Mouse (Mus musculus): ENCODE results near the gene Ehbp1. TPM values are rescaled to one million over a fixed set of nuclear protein-coding genes. Genes with fewer than 3 reads are reported as not detected.

Gene Ehbp1
- polyA plus RNA-seq, 1 experiment from 2014 or later: 9.6 TPM

GRCm38 (mm10) chr11:22347651-22348535 is 5.8 kb upstream of the Ehbp1 start:
- H3K27ac ChIP-seq: peak overlapping the region; percentile 86

DNA sequence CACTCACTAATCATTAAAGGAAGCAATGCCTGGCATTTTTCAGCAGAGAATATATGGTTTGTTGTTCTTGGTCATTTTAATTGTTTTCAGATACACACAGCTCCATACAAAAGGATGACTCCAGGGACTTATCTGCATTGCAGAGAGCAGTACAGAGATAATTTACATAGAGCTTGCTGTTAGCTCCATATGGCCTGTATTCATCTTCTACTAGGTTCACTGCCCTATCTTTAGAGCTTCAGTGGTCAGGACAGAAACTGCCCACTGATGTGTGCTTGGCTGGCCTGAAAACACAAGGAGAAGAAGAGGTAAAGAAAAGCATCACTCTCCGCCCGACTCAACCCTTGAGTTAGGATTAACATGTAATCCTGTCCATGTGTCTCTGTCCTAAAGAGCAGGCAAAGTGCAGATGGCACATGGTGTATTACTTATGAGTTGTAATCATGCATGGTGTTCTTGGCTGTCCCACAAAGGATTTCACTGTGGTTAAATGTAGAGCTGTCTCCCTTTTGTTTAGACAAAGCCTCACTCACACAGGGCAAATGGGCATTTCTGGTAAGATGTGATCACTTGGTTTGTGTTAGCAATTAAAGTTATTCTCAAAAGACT is 14.7 kb downstream of the Ehbp1 start:
- no peak for DNase-seq (ENCODE audit: low spot score)
- Histone ChIP-seq H3K36me3 (no peaks in the 10 kb centered on the region), H3K27me3 (ENCODE audit: insufficient read depth, poor library complexity, severe bottlenecking) (no peaks in the 10 kb centered on the region), H3K4me1 (replicated peaks) (peaks cover 7% of the 10 kb centered on the region; the same call in 1 of the 2 replicates), H3K9me3 (no peaks in the 10 kb centered on the region), H3K27ac (no peak overlapping the region), H3K4me3 (no peak overlapping the region)
- 83% methylated on average over 2 of the region's 2 CpGs for WGBS

More at GRCm38 (mm10) chr11:22347651-22348535, 5.8 kb upstream of the Ehbp1 start:
- Histone ChIP-seq H3K9me3 (no peaks in the 10 kb centered on the region), H3K4me3 (no peak overlapping the region), H3K36me3 (no peaks in the 10 kb centered on the region), H3K27me3 (ENCODE audit: insufficient read depth, poor library complexity, severe bottlenecking) (no peaks in the 10 kb centered on the region), H3K4me1 (replicated peaks) (peaks cover 32% of the 10 kb centered on the region)
- DNase-seq (ENCODE audit: low spot score): peak; percentile 48
- WGBS: 29% methylated on average over 13 of the region's 13 CpGs

- WGBS: 89% methylated on average over 6 of the region's 6 CpGs
- Histone ChIP-seq H3K9me3 (no peaks in the 10 kb centered on the region), H3K27ac (no peak overlapping the region), H3K27me3 (ENCODE audit: insufficient read depth, poor library complexity, severe bottlenecking) (no peaks in the 10 kb centered on the region), H3K4me1 (replicated peaks) (no peaks in the 10 kb centered on the region), H3K4me3 (no peak overlapping the region), H3K36me3 (no peaks in the 10 kb centered on the region)
- no peak for DNase-seq (ENCODE audit: low spot score)
Measured at GRCm38 (mm10) chr11:22317824-22318411, 24.2 kb downstream of the Ehbp1 start.

- Histone ChIP-seq H3K27me3 (ENCODE audit: insufficient read depth, poor library complexity, severe bottlenecking) (no peaks in the 10 kb centered on the region), H3K4me1 (replicated peaks) (no peaks in the 10 kb centered on the region), H3K36me3 (no peaks in the 10 kb centered on the region), H3K9me3 (no peaks in the 10 kb centered on the region), H3K27ac (no peak overlapping the region), H3K4me3 (no peak overlapping the region)
- WGBS: 87% methylated on average over 1 of the region's 1 CpGs
- DNase-seq (ENCODE audit: low spot score): no peak
Measured at GRCm38 (mm10) chr11:22315801-22316200, 26.3 kb downstream of the Ehbp1 start.

GRCm38 (mm10) chr11:22301164-22301563 is 40.9 kb downstream of the Ehbp1 start:
- WGBS: 65% methylated on average over 6 of the region's 6 CpGs
- H3K4me1 ChIP-seq (replicated peaks): no peaks in the 10 kb centered on the region
- no peak overlapping the region for H3K27ac ChIP-seq
- no peaks in the 10 kb centered on the region for H3K27me3 ChIP-seq (ENCODE audit: insufficient read depth, poor library complexity, severe bottlenecking)
- no peaks in the 10 kb centered on the region for H3K9me3 ChIP-seq
- no peaks in the 10 kb centered on the region for H3K36me3 ChIP-seq
- no peak overlapping the region for H3K4me3 ChIP-seq
- no peak for DNase-seq (ENCODE audit: low spot score)

DNA sequence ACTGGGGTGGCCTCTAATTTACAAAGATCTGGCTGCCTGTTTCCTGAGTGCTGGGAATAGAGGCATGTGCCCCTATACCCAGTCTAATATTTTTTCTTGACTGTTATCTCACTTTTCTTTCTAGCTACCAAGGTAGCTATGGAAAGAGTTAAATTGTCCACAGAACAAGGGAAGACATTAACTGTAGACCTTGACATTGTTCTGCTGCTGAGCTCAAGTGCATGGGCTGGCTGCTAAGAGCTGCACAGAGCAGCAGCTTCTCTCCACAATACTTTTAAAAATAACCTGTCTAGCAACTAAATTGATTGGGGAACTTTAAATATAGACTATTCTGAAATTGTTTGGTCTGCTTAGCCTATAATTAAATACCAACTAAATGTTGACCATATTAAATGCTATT is 52.9 kb downstream of the Ehbp1 start:
- peaks cover 27% of the 10 kb centered on the region for H3K4me1 ChIP-seq (replicated peaks)
- DNase-seq (ENCODE audit: low spot score): no peak
- no peak overlapping the region for H3K27ac ChIP-seq
- no peak overlapping the region for H3K4me3 ChIP-seq
- no peaks in the 10 kb centered on the region for H3K27me3 ChIP-seq (ENCODE audit: insufficient read depth, poor library complexity, severe bottlenecking)
- H3K36me3 ChIP-seq: no peaks in the 10 kb centered on the region
- no peaks in the 10 kb centered on the region for H3K9me3 ChIP-seq

DNA sequence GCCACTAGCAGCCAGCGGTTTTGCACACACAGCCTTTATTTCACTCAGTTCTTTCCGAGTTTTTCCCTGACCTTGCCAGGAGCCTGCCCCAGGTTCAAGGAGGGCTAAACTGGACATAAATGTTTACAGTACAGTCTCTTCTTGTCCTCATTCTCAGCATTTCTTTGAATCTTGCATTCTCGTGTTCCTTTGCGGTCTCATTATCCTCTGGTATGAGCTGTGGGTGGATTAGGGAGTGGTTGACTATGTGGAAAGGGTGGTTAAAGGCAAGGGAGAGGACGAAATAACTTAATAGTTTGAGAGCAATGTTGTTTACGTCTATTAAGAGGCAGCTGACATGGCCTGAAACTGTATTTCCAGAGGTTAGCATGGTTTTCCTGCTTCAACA is 54.6 kb downstream of the Ehbp1 start:
- H3K27me3 ChIP-seq (ENCODE audit: insufficient read depth, poor library complexity, severe bottlenecking): no peaks in the 10 kb centered on the region
- no peaks in the 10 kb centered on the region for H3K9me3 ChIP-seq
- peak overlapping the region; percentile 98 for H3K27ac ChIP-seq
- 1% methylated on average over 6 of the region's 6 CpGs for WGBS
- H3K4me1 ChIP-seq (replicated peaks): peaks cover 33% of the 10 kb centered on the region
- peaks cover 14% of the 10 kb centered on the region; the same call in 1 of the 2 replicates for H3K36me3 ChIP-seq
- H3K4me3 ChIP-seq: peak overlapping the region; percentile 88
- no peak for DNase-seq (ENCODE audit: low spot score)

GRCm38 (mm10) chr11:22286885-22287512 is 55.1 kb downstream of the Ehbp1 start:
- Histone ChIP-seq H3K4me1 (replicated peaks) (peaks cover 33% of the 10 kb centered on the region), H3K4me3 (peak overlapping the region; percentile 88), H3K27ac (peak overlapping the region; percentile 98), H3K27me3 (ENCODE audit: insufficient read depth, poor library complexity, severe bottlenecking) (no peaks in the 10 kb centered on the region), H3K36me3 (peaks cover 19% of the 10 kb centered on the region), H3K9me3 (no peaks in the 10 kb centered on the region)
- WGBS: 1% methylated on average over 41 of the region's 43 CpGs
- DNase-seq (ENCODE audit: low spot score): peak; percentile 96

GRCm38 (mm10) chr11:22286371-22286872 is 55.7 kb downstream of the Ehbp1 start:
- Histone ChIP-seq H3K27me3 (ENCODE audit: insufficient read depth, poor library complexity, severe bottlenecking) (no peaks in the 10 kb centered on the region), H3K4me1 (replicated peaks) (peaks cover 33% of the 10 kb centered on the region), H3K27ac (peak overlapping the region; percentile 98), H3K9me3 (no peaks in the 10 kb centered on the region), H3K4me3 (peak overlapping the region; percentile 88), H3K36me3 (peaks cover 24% of the 10 kb centered on the region)
- peak; percentile 79 for DNase-seq (ENCODE audit: low spot score)
- WGBS: under 1% methylated on average over 39 of the region's 39 CpGs

DNA sequence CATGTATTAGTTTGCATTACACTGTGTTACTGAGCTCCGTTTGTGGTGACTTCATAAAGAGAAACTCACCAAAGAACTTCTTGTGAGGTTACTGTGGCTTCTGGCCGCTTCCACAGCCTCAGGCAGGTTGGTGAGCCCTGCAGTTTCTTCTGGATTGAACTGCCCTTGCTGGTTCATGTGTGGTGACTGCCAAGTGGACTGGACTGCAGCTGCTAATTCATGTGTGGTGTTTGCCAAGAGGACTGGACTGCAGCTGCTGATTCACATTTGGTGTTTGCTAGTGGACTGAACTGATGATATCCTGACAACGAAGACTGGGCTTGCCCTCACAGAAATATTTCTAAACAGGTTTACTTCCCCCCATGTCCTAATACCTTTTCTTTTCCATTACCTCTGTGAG is 65.4 kb downstream of the Ehbp1 start:
- DNase-seq (ENCODE audit: low spot score): no peak
- Histone ChIP-seq H3K27ac (no peak overlapping the region), H3K27me3 (ENCODE audit: insufficient read depth, poor library complexity, severe bottlenecking) (no peaks in the 10 kb centered on the region), H3K36me3 (peaks cover 48% of the 10 kb centered on the region), H3K4me1 (replicated peaks) (no peaks in the 10 kb centered on the region), H3K9me3 (no peaks in the 10 kb centered on the region), H3K4me3 (no peak overlapping the region)
- WGBS: 95% methylated on average over 3 of the region's 3 CpGs

DNA sequence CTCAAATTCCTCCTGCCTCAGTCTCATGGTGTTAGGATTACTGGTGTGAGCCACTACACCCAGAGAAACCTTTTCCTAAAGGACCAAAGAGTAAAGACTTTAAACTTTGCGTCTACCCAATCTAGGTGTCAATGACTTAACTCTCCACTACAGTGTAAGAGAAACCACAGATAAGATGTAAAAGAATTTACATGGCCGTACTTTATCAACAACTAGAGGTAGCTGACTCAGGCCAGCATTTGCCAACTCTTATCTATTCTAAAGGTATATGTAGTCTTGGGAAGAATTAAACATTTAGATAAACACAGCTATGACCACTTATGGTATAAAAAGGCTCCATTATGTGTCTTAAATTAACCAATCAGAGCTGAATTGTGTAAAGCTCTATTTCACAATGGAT is 67.9 kb downstream of the Ehbp1 start:
- DNase-seq (ENCODE audit: low spot score): no peak
- 87% methylated on average over 2 of the region's 2 CpGs for WGBS
- no peak overlapping the region for H3K4me3 ChIP-seq

GRCm38 (mm10) chr11:22273378-22273777 is 68.7 kb downstream of the Ehbp1 start:
- no peak overlapping the region for H3K27ac ChIP-seq
- H3K36me3 ChIP-seq: peaks cover 21% of the 10 kb centered on the region
- H3K4me3 ChIP-seq: no peak overlapping the region
- DNase-seq (ENCODE audit: low spot score): no peak
- no peaks in the 10 kb centered on the region for H3K9me3 ChIP-seq
- 83% methylated on average over 7 of the region's 7 CpGs for WGBS
- H3K27me3 ChIP-seq (ENCODE audit: insufficient read depth, poor library complexity, severe bottlenecking): no peaks in the 10 kb centered on the region
- H3K4me1 ChIP-seq (replicated peaks): no peaks in the 10 kb centered on the region

More for the DNA sequence above, 67.9 kb downstream of the Ehbp1 start:
- H3K27me3 ChIP-seq (ENCODE audit: insufficient read depth, poor library complexity, severe bottlenecking): no peaks in the 10 kb centered on the region
- H3K36me3 ChIP-seq: peaks cover 28% of the 10 kb centered on the region
- H3K4me1 ChIP-seq (replicated peaks): no peaks in the 10 kb centered on the region
- no peak overlapping the region for H3K27ac ChIP-seq
- no peaks in the 10 kb centered on the region for H3K9me3 ChIP-seq

Measured in hindbrain, embryonic 10.5 days (tissue).